Mouse (Mus musculus) neural tube, embryonic 11.5 days (tissue): Measurements from ENCODE around the gene Ppp4r4. TPM values are rescaled to one million over a fixed set of nuclear protein-coding genes. Genes with fewer than 3 reads are reported as not detected.

Experiments
- ATAC-seq: fragments of 200-750 bp; cut with Nextera tagmentation; 2 replicates; pipeline ENCODE4 v1.8.0; 2017; ENCODE audit warnings: moderate number of reproducible peaks, mild to moderate bottlenecking, moderate TSS enrichment, moderate library complexity; ENCODE audit not compliant: insufficient read depth, low FRiP score, low TSS enrichment
- DNase-seq: peaks from one replicate; pipeline ENCODE4 v3.0.0-alpha.2; 2015; ENCODE audit warnings: low spot score
- H3K27ac ChIP-seq: fragments of 300-500 bp; sonication (generic); 2 replicates; pipeline ENCODE4 v1.5.1; 2014; ENCODE audit warnings: low read depth, mild to moderate bottlenecking, low read length
- H3K27me3 ChIP-seq: fragments of 300-500 bp; sonication (generic); 2 replicates; pipeline ENCODE4 v1.6.1; 2014; ENCODE audit warnings: mild to moderate bottlenecking, low read length, mixed read lengths; ENCODE audit not compliant: control insufficient read depth, insufficient read depth
- H3K36me3 ChIP-seq: fragments of 300-500 bp; sonication (generic); 2 replicates; pipeline ENCODE4 v1.6.1; 2014; ENCODE audit warnings: mild to moderate bottlenecking, low read length, moderate library complexity, mixed read lengths; ENCODE audit not compliant: control insufficient read depth, insufficient read depth
- H3K4me1 ChIP-seq: fragments of 300-500 bp; sonication (generic); 2 replicates; pipeline ENCODE4 v1.6.1; 2014; ENCODE audit warnings: low read length, mixed read lengths; ENCODE audit not compliant: control insufficient read depth, insufficient read depth
- H3K4me2 ChIP-seq: fragments of 300-500 bp; sonication (generic); 2 replicates; pipeline ENCODE4 v1.6.1; 2014; ENCODE audit warnings: low read depth, mild to moderate bottlenecking, moderate library complexity
- H3K4me3 ChIP-seq: fragments of 300-500 bp; sonication (generic); 2 replicates; pipeline ENCODE4 v1.5.1; 2014; ENCODE audit warnings: low read depth, low read length
- H3K9ac ChIP-seq: fragments of 300-500 bp; sonication (generic); 2 replicates; pipeline ENCODE4 v1.6.1; 2014; ENCODE audit warnings: mild to moderate bottlenecking, low read length
- H3K9me3 ChIP-seq: fragments of 300-500 bp; sonication (generic); 2 replicates; pipeline ENCODE4 v1.6.1; 2016; ENCODE audit warnings: low read length; ENCODE audit not compliant: control insufficient read depth
- WGBS: fragments of 180-500 bp; shearing (Covaris S2); extraction: QIAGEN DNeasy Blood & Tissue Kit; methylation state at CpG from one replicate; pipeline ENCODE4 v1.1.7; 2014; 5-methylcytosine and 5-hydroxymethylcytosine counted together
- polyA plus RNA-seq: library from polyadenylated mRNA; unstranded; fragments of >200 nt; fragmentation: Nextera tagmentation; extraction: Ambion mirVana; gene quantifications from 2 replicates; pipeline ENCODE4 v1.2.1, GENCODE M21; 2014

Ppp4r4 gene
- polyA plus RNA-seq, 1 experiment from 2014 or later, result 2.7 TPM

DNA sequence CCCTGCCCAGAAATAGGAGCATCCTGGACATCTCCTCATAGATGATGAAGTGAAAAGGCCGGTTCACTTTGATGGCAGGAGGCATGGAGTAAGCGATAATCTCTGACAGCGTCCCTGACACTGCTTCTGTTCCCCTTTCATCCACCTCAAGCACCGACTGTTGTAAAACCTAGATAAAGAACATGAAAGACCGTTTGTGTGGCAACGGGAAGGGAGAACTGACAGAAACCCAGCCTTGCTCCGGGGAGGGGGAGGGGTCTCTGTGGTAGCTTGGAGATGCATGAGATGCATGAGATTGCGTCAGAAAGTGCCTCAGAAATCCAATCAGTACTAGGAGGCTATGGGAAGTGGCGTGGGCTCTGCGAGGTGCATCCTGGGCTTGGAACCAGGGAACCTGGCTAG lies 84.8 kb downstream of the Ppp4r4 start:
- Histone ChIP-seq H3K9ac (no peak overlapping the region), H3K4me2 (no peak overlapping the region), H3K27me3 (no peaks in the 10 kb centered on the region), H3K4me1 (no peaks in the 10 kb centered on the region), H3K27ac (no peak overlapping the region), H3K36me3 (no peaks in the 10 kb centered on the region), H3K9me3 (no peaks in the 10 kb centered on the region), H3K4me3 (no peak overlapping the region)
- DNase-seq (no peak), ATAC-seq (no peak)
- 88% methylated on average over 10 of the region's 10 CpGs for WGBS

DNA sequence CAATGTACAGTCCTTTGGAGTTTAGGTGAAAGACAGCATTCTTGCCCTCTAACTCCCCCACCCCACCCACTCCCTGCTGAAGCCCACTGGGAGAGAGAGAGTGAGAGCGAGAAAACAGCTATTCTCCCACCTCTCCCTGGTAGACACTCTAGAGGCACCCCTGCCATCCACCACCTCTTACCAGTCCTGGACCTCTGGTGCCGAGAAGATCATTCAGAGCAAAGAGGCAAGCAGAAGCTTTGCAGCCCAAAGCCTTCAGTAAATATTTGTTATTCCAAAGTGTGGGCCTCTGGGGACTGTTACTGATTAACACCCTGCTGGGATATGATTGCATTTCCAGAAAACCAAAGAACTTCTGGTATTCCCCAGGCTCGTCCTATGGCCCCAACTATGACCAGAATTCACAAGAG lies 99.1 kb downstream of the Ppp4r4 start, which contains the start of gene Serpina10:
Serpina10 (minus strand) TSS at position 242 of the 410 bp plus-strand sequence.
- Histone ChIP-seq H3K9me3 (no peaks in the 10 kb centered on the region), H3K36me3 (no peaks in the 10 kb centered on the region), H3K4me1 (no peaks in the 10 kb centered on the region), H3K4me2 (no peak within 1 kb of the TSS), H3K4me3 (no peak within 1 kb of the TSS), H3K27me3 (no peaks in the 10 kb centered on the region), H3K9ac (no peak within 1 kb of the TSS), H3K27ac (no peak within 1 kb of the TSS)
- DNase-seq, result no peak
- no peak for ATAC-seq
- WGBS, result 57% methylated on average over 3 of the region's 3 CpGs

DNA sequence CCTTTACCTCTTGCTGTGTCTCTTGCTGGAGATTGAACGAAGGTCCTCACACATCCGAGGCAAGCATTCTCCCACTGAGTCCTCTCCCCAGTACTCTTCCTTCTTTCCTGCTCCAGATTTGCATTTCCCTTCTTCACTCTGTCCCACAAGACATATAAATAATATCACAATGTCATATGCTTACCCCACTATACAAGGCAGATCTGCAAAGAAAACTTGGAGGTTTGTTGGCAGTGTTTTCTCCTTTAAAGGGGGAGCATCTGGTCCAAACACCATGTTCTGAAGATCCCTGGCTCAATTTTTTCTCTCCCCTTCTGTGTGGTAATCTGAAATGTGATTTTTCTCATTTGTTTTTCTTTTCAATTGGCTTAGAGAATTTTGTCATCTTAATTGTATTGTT lies 102.3 kb downstream of the Ppp4r4 start:
- H3K27ac ChIP-seq, result no peak overlapping the region
- no peaks in the 10 kb centered on the region for H3K9me3 ChIP-seq
- DNase-seq (no peak), ATAC-seq (no peak)
- 77% methylated on average over 2 of the region's 2 CpGs for WGBS
- no peak overlapping the region for H3K4me2 ChIP-seq
- H3K27me3 ChIP-seq, result no peaks in the 10 kb centered on the region
- H3K9ac ChIP-seq, result no peak overlapping the region
- H3K4me1 ChIP-seq, result no peaks in the 10 kb centered on the region
- H3K36me3 ChIP-seq, result no peaks in the 10 kb centered on the region
- H3K4me3 ChIP-seq, result no peak overlapping the region

DNA sequence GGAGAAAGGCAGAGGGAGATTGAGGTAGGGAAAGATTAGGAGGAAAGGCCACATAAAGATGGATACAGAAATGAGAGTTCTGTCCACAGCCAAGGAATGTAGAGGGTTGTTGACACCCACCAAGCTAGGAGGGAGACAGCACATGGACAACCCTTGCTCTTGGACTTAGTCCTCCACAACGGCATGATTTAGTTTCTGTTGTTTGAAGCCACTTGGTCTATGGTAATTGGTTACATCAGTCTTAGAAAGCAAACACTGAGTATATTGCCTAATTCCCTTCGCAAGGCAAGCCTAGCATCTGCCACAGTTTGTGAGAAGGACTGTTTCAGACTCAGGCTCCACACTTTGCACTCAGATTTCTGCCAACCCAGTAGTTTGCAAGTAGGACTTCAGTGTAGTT lies 103.8 kb downstream of the Ppp4r4 start:
- Histone ChIP-seq H3K4me1 (no peaks in the 10 kb centered on the region), H3K4me2 (no peak overlapping the region), H3K27me3 (no peaks in the 10 kb centered on the region), H3K36me3 (no peaks in the 10 kb centered on the region), H3K9me3 (no peaks in the 10 kb centered on the region), H3K4me3 (no peak overlapping the region), H3K27ac (no peak overlapping the region), H3K9ac (no peak overlapping the region)
- DNase-seq (no peak), ATAC-seq (no peak)
- WGBS, result 75% methylated on average over 2 of the region's 2 CpGs

DNA sequence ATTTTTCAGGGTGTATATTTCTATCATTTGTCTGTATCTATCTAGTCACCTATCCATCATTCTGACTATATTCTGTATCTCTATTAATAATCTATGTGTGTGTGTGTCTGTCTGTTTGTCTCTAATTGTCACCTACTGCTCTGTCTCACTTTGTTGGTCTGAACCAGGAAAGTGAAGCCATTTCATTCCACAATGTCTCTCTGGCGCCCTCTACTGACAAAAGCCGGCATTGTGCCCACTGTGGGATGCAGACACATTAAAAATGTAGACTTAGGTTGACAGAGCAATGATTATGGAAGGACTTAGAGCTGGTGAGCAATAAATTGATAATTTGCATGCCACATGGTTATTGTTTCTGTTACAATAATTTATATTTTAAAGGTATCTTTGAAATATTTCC lies 111.3 kb downstream of the Ppp4r4 start:
- DNase-seq (peak; percentile 79), ATAC-seq (no peak)
- Histone ChIP-seq H3K4me1 (no peaks in the 10 kb centered on the region), H3K27ac (no peak overlapping the region), H3K9me3 (no peaks in the 10 kb centered on the region), H3K9ac (no peak overlapping the region), H3K4me3 (no peak overlapping the region), H3K36me3 (no peaks in the 10 kb centered on the region), H3K4me2 (no peak overlapping the region), H3K27me3 (no peaks in the 10 kb centered on the region)
- WGBS, result 0% methylated on average over 2 of the region's 2 CpGs

DNA sequence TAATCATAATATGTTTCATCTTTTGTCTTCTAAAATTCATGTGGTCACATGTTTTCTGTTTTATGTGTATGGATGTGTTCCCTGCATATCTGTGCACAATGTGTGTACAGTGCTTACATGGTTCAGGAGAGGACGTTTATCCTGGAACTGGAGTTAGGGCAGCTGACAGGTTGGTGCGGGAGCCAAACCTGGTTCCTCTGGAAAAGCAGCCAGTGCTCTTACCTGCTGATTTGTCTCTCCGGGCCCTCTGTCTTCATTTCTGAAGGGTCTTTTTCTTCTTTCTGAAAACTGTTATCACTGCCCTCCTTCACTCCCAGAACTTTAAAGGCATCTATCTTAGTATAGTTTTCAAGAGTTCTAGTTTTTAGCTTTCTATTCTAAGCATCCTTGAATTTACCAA lies 111.7 kb downstream of the Ppp4r4 start:
- ATAC-seq (no peak), DNase-seq (no peak)
- no peaks in the 10 kb centered on the region for H3K36me3 ChIP-seq
- H3K4me2 ChIP-seq, result no peak overlapping the region
- no peak overlapping the region for H3K9ac ChIP-seq
- H3K4me1 ChIP-seq, result no peaks in the 10 kb centered on the region
- no peak overlapping the region for H3K4me3 ChIP-seq
- H3K9me3 ChIP-seq, result no peaks in the 10 kb centered on the region
- 85% methylated on average over 3 of the region's 3 CpGs for WGBS
- no peak overlapping the region for H3K27ac ChIP-seq
- no peaks in the 10 kb centered on the region for H3K27me3 ChIP-seq

DNA sequence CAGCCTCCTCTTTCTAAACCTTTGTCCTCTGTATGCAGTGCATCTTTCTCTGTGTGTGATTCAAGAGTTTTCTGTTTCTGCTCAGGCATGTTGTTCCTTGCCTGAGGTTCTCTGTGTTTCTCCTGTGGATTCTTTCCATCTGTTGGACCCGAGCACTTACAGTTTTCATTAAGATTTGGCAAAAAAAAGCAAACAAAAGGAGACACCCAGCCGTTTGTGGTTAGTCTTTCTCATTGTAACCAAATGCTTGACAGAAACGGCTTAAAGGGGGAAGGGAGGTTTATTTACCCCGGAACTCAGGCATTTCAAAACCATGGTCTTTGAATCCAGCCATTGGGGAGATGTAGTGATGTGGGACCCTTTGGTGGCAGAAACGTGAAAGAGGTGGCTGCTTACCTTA lies 112.5 kb downstream of the Ppp4r4 start:
- Histone ChIP-seq H3K4me2 (no peak overlapping the region), H3K36me3 (no peaks in the 10 kb centered on the region), H3K27me3 (no peaks in the 10 kb centered on the region), H3K9ac (no peak overlapping the region), H3K9me3 (no peaks in the 10 kb centered on the region), H3K27ac (no peak overlapping the region), H3K4me3 (no peak overlapping the region), H3K4me1 (no peaks in the 10 kb centered on the region)
- DNase-seq (no peak), ATAC-seq (no peak)
- 48% methylated on average over 5 of the region's 5 CpGs for WGBS

DNA sequence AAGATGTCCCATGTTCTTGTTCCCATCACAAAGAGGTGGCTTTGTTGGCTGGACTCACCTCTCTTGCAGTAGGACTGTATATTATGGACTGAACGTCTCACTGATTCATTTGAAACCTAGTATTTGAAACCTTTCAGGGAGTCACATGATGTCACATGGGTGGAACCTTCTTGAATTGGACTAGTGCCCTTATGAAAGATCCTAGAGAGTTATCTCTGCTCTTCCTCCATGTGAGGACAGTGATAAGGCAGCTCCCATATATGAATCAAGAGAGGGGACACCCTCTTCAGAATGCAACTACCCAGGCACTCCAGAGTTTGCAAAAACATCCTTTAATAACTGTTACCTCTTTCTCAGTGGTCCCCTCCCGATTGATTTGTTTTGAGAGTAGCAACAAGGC lies 114.2 kb downstream of the Ppp4r4 start:
- no peak for DNase-seq
- no peak for ATAC-seq

DNA sequence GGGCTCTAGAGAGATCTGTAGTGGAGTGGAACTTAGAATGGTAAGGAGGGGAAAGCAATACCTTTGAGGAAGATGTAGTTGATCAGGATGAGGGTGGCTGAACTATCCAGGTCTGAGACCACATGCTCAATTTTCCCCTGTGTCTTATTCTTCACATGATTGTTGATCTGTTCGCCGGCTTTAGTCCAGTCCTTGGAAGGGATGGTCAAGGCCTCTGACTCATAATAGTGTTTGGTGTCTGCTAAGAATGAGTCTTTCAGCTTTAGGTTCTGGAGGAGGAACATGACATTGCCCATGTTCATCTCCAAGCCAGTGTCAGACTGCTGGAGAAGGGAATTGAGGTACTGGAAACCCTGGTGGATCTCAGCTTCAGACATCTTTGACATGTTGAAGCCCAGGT lies 121.8 kb downstream of the Ppp4r4 start:
- WGBS, result 95% methylated on average over 2 of the region's 2 CpGs
- DNase-seq (no peak), ATAC-seq (no peak)
- Histone ChIP-seq H3K36me3 (no peaks in the 10 kb centered on the region), H3K9me3 (no peaks in the 10 kb centered on the region), H3K4me3 (no peak overlapping the region), H3K4me1 (no peaks in the 10 kb centered on the region), H3K27me3 (no peaks in the 10 kb centered on the region), H3K27ac (no peak overlapping the region), H3K4me2 (no peak overlapping the region), H3K9ac (no peak overlapping the region)

More for the DNA sequence above, 114.2 kb downstream of the Ppp4r4 start:
- no peaks in the 10 kb centered on the region for H3K9me3 ChIP-seq
- no peaks in the 10 kb centered on the region for H3K4me1 ChIP-seq
- no peak overlapping the region for H3K4me2 ChIP-seq
- H3K36me3 ChIP-seq, result no peaks in the 10 kb centered on the region
- no peak overlapping the region for H3K9ac ChIP-seq
- H3K27me3 ChIP-seq, result no peaks in the 10 kb centered on the region
- H3K4me3 ChIP-seq, result no peak overlapping the region
- 73% methylated on average over 2 of the region's 2 CpGs for WGBS
- H3K27ac ChIP-seq, result no peak overlapping the region
